Mouse (Mus musculus) bone marrow macrophage, adult 2 months (primary cell): ENCODE results near the gene Dnajc5.

Source experiments
- CTCF ChIP-seq: IDR thresholded peaks from 2 replicates; pipeline ENCODE4 v1.5.1; 2012; ENCODE audit warnings: low read depth, mild to moderate bottlenecking, low read length, moderate library complexity
- POLR2A ChIP-seq: IDR thresholded peaks from 2 replicates; pipeline ENCODE4 v1.6.1; 2012; ENCODE audit warnings: mild to moderate bottlenecking, low read depth, low read length, borderline replicate concordance

- TF ChIP-seq POLR2A (no peak), CTCF (no peak)
Observed at GRCm38 (mm10) chr2:181536410-181536809, 16.1 kb downstream of the Dnajc5 start.
